Mouse (Mus musculus) heart, postnatal 0 days (tissue): ENCODE measurements around the gene Clec4n. TPM values are rescaled to one million over a fixed set of nuclear protein-coding genes. Genes with fewer than 3 reads are reported as not detected.

ENCODE experiments used
- polyA plus RNA-seq: library from polyadenylated mRNA; unstranded; fragments of >200 nt; fragmentation: Nextera tagmentation; extraction: Ambion mirVana; gene quantifications from 2 replicates; pipeline ENCODE4 v1.2.1, GENCODE M21; 2015
- total RNA-seq: library from RNA; depleted of rRNA; stranded (reverse); fragments of >200 nt; gene quantifications from 2 replicates; pipeline ENCODE4 v1.2.3, GENCODE M21; 2014; ENCODE audit warnings: low replicate concordance; rRNA removed

The Clec4n gene
- total and polyA plus RNA-seq, 2 experiments from 2014 or later: 3.4 to 4.8 TPM

Other genes with a start within 250 kb of the Clec4n start
- gene Clec4a4, start 239.5 kb upstream of the Clec4n start, total RNA-seq: not detected in 2 replicates
- not detected in 2 replicates for gene Clec4a4, start 239.5 kb upstream of the Clec4n start, polyA plus RNA-seq
- gene Clec4b1, start 179.9 kb upstream of the Clec4n start, total RNA-seq: not detected in 2 replicates
- not detected in 2 replicates for gene Clec4b1, start 179.9 kb upstream of the Clec4n start, polyA plus RNA-seq
- 0.35 and 0.38 TPM in 2 replicates for gene Clec4a2, start 123.4 kb upstream of the Clec4n start, total RNA-seq
- 2.6 and 2.7 TPM in 2 replicates for gene Clec4a2, start 123.4 kb upstream of the Clec4n start, polyA plus RNA-seq
- gene Clec4b2, start 57.0 kb upstream of the Clec4n start, total RNA-seq: not detected in 2 replicates
- gene Clec4b2, start 57.0 kb upstream of the Clec4n start, polyA plus RNA-seq: not detected in 2 replicates
- 0.46 TPM in 1 of 2 replicates, not detected in the other for gene Clec4d, start 32.3 kb downstream of the Clec4n start, total RNA-seq
- 0.19 and 0.32 TPM in 2 replicates for gene Clec4d, start 32.3 kb downstream of the Clec4n start, polyA plus RNA-seq
- 0.08 and 0.15 TPM in 2 replicates for gene Clec4e, start 60.0 kb downstream of the Clec4n start, total RNA-seq
- gene Clec4e, start 60.0 kb downstream of the Clec4n start, polyA plus RNA-seq: 0.04 and 0.29 TPM in 2 replicates
- not detected in 2 replicates for gene Vmn2r19, start 78.5 kb downstream of the Clec4n start, total RNA-seq
- gene Vmn2r19, start 78.5 kb downstream of the Clec4n start, polyA plus RNA-seq: not detected in 2 replicates
- gene Vmn2r20, start 188.3 kb downstream of the Clec4n start, total RNA-seq: not detected in 2 replicates
- not detected in 2 replicates for gene Vmn2r20, start 188.3 kb downstream of the Clec4n start, polyA plus RNA-seq